Mouse (Mus musculus): ENCODE results near the gene Tnp2.

Tnp2 gene

GRCm38 (mm10) chr16:10788866-10789265, 406 bp upstream of the Tnp2 start:
- DNase-seq (ENCODE audit: low read depth, low spot score): no peak

GRCm38 (mm10) chr16:10787548-10788058, 857 bp downstream of the Tnp2 start:
- DNase-seq (ENCODE audit: low read depth, low spot score): no peak

GRCm38 (mm10) chr16:10786782-10787547, 1.5 kb downstream of the Tnp2 start:
- DNase-seq (ENCODE audit: low read depth, low spot score): no peak

- DNase-seq (ENCODE audit: low read depth, low spot score): peak; percentile 74
These were observed 2.2 kb downstream of the Tnp2 start for GRCm38 (mm10) chr16:10786288-10786687.

GRCm38 (mm10) chr16:10785371-10786231, 2.9 kb downstream of the Tnp2 start, which contains the start of gene Socs1:
Gene Socs1 (minus strand): TSS chr16:10785536.
- peak; percentile 73 for DNase-seq (ENCODE audit: low read depth, low spot score)

- DNase-seq (ENCODE audit: low read depth, low spot score): peak; percentile 64
These were observed 3.6 kb downstream of the Tnp2 start for GRCm38 (mm10) chr16:10784793-10785370.

- DNase-seq (ENCODE audit: low read depth, low spot score): no peak
These were observed 4.3 kb downstream of the Tnp2 start for GRCm38 (mm10) chr16:10783883-10784792.

- no peak for DNase-seq (ENCODE audit: low read depth, low spot score)
These were observed 5.0 kb downstream of the Tnp2 start for GRCm38 (mm10) chr16:10783451-10783850.

GRCm38 (mm10) chr16:10783152-10783434, 5.4 kb downstream of the Tnp2 start:
- no peak for DNase-seq (ENCODE audit: low read depth, low spot score)

GRCm38 (mm10) chr16:10782377-10783151, 5.9 kb downstream of the Tnp2 start:
- no peak for DNase-seq (ENCODE audit: low read depth, low spot score)

GRCm38 (mm10) chr16:10781862-10782371, 6.5 kb downstream of the Tnp2 start:
- DNase-seq (ENCODE audit: low read depth, low spot score): no peak

- no peak for DNase-seq (ENCODE audit: low read depth, low spot score)
These were observed 7.8 kb downstream of the Tnp2 start for GRCm38 (mm10) chr16:10780631-10781120.

GRCm38 (mm10) chr16:10777579-10778160, 10.8 kb downstream of the Tnp2 start:
- no peak for DNase-seq (ENCODE audit: low read depth, low spot score)

- no peak for DNase-seq (ENCODE audit: low read depth, low spot score)
These were observed 12.1 kb downstream of the Tnp2 start for GRCm38 (mm10) chr16:10776322-10776721.

- DNase-seq (ENCODE audit: low read depth, low spot score): no peak
These were observed 13.7 kb downstream of the Tnp2 start for GRCm38 (mm10) chr16:10774726-10775125.

GRCm38 (mm10) chr16:10773543-10773942, 14.9 kb downstream of the Tnp2 start:
- DNase-seq (ENCODE audit: low read depth, low spot score): no peak

GRCm38 (mm10) chr16:10771769-10772510, 16.5 kb downstream of the Tnp2 start:
- no peak for DNase-seq (ENCODE audit: low read depth, low spot score)

GRCm38 (mm10) chr16:10770531-10771325, 17.7 kb downstream of the Tnp2 start:
- DNase-seq (ENCODE audit: low read depth, low spot score): no peak

Measured in brain, embryonic 18.5 days (tissue).